Mouse (Mus musculus) right cerebral cortex, adult 2 months (tissue): ENCODE measurements around the gene Nup85.

Experiments used
- DNase-seq, 2 experiments: peaks; one replicate each; pipeline ENCODE4 v3.0.0; 2021 to 2022; ENCODE audit warnings: low spot score in 2 of 2

Nup85 gene

DNA sequence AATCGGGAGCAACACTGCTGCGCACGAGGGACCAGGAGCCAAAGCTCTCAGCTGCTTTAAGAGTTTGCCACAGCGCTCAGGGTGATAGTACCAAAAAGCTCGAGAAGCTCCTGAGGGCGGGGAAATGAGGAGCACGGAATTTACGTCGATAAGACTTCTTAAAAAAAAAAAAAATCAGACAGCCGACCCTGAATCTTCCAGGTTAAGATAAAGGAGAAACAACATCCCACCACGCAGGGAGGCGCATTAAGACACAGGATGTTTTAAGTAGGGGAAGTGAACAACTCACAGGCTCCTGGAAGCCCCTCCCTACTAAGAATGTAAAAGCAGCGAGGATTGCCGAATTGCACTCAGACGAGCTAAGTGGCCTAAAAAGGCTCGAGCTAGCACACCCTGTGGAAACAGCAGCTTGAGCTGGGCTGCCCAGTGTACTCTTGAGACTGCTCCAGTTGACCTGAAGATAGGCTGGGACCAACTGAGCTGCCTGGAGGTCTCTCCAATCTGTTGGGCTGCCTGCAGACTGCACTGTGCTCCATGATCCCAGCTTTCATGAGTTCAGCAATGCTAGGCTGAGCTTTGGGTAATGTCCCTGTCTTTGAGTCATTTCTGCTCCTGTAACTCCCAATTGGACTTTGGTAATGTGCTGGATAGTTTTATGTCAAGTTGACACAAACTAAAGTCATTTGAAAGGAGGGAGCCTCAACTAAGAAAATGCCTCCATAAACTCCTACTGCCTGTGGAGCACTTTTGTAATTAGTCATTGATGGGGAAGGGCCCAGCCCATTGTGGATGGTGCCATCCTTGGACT, 49.1 kb downstream of the Nup85 start:
- no peak for DNase-seq

DNA sequence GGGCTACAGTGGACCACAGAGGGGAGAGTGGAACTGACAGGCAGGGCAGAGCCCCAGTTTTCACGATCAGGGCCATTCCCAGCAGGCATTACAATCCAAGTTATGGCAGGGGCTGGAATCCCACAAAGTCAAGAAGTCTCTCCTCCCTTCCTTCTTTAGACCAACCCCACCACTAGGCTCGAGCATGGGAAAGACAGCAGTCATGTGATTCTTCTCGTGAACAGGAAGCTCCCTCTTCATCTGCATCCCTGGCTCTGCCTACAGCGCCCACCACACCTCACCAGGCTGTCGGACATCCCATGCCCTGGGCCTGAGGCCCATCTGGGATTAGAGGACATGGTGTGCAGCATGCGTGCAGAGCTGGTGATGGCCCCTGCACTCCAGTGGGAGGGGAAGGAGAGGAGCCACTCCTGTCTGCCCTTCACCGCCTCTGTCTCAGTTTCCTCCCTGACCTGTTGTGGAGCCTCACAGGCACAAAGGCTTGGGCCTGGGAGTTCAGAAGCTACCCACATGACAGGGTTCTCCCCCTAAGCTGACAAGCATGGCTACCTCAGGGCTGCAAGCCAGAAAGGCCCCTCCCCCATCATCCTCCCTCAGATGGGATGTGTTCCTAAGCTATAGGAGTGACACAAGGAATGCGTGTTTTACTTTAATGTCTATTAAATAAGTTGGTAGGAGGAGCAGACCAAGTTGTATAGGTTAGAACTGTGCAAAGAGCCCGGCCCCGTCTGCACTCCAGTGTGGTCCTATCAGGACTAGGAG, 50.3 kb downstream of the Nup85 start:
- no peak for DNase-seq

DNA sequence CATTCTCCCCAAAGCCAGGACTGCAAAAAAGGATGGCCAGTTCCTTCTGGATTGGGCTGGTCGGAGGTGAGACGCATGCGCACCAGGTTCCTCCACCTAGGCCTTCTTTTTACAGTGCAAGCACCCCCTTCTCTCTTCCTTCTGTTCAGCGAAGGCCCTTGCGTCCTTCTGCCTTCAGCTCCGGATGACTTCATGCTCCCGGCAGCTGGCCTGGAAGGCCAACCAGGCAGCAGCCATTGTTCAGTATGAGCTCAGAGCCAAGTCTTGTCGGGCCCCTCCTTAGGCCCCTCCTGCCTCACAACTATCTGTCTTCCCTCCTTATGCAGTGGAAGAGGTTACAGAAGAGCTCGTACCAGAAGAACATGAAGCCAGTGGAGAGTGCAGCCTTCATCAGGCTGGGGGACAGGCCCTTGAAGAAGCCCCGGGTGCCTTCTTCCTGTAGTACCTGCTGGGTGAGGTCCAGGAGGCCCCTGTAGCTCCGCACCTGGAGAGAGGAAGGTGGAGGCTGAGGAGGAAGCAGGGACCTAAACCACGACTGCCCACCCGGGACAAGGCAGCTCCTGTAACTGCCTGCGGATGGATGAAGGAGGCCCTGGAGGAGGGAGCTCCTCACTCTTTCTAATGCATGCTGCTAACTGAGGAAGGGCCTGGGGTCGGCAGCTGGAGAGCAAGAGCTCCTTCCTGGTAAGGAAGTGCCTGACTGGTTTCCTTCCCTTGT, 51.0 kb downstream of the Nup85 start:
- no peak for DNase-seq

DNA sequence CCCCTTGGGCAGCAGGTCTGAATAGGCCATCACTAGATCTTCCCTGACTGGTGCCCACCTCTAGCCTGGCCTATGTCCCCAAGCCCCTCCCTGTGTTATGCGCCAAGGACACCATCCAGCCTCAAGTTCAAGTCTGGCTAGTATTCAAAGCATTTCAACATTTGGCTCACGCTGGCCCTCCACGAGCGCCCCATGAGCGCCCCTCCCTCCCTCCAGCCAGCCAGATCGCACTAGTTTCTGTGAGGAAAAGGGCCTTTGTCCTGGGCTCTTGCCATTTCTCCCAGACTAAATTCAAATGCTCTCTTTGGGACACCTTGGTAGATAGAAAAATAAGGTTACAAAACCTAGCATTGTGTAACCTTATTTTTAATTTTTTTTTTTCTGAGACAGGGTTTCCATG, 51.6 kb downstream of the Nup85 start:
- no peak for DNase-seq

DNA sequence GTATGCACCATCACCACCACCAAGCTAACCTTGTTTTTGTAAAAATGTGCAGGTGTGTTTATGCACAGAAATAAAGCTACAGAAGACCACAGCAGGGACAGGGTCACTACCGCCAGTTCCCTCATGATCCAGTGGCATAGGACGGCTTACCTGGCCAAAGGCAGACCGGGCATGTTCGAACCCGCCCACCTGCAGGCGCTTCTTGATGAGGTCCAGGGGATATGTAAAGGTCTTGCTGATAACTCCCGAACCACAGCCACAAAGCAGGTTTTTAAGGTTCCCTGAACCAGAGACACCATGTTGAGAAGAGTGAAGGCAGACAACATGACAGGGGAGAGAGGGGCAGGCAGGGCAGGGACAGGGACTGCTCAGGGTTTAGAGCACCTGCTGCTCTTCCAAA, 52.1 kb downstream of the Nup85 start:
- no peak for DNase-seq

DNA sequence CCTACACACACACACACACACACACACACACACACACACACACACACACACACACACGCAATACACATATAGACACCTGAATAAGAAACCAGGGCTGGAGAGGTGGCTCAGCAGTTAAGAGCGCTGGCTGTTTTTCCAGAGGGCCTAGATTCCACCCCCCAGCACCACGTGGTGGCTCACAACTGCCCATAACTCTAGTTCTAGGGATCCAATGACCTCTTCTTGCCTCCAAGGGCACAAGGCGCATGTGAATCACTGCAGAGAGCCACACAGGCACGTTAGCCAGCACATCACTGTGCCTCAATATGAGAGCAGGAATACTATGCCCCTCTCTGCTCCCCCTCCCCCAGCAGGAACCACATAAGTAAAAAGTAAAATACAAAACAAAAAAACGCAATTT, 52.7 kb downstream of the Nup85 start:
- no peak for DNase-seq

DNA sequence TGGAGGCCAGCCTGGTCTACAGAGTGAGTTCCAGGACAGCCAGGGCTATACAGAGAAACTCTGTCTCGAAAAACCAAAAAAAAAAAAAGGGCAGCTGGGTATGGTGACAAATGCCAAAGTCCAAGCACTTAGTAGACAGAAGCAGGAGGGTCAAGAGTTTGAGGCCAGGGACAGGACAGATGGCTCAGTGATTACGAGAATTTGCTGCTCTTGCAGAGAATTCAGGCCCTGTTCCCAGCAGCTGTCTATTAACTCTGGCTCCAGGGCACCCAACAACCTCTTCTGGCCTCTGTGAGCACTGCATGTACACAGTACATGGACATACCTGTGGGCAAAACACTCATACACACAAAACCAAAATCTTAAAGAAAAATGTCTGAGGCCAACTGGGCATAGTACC, 53.8 kb downstream of the Nup85 start:
- DNase-seq: no peak

DNA sequence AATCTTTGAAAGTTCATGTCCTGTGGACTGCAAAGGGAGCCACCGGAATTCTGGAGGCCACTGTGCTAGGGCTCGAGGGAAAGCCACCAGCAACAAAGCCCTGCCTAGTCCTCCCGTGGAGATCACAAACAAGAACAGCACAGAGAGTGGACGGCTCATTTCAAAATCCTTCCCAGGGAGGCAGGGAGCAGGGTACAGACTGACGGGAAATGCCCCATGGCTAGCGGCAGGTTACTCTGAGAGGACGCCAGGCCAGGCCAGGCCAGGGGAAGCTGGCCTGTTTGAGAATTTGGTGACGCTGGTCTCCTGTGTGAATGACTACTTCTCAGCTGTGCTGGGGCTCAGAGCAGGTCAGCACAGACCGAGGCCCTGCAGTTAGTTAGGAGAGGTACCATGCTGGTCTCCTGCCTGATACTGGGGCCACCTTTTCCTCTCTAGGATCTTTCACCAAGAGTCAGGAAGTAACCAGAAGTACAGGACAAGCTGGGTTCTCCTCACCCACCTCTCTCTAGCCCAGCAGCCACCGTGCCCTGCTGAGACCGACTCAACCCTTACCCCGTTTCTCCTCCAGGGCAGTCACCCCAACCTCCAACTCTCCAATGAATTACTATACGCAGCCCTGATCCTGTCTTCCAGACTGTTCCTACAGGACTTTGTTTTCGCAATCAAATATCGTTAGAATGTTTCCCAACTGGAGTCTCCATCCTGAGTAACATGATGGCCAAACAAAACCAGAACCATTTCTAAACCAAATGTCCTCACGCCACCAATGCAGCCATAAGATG, 54.7 kb downstream of the Nup85 start:
- no peak for DNase-seq

DNA sequence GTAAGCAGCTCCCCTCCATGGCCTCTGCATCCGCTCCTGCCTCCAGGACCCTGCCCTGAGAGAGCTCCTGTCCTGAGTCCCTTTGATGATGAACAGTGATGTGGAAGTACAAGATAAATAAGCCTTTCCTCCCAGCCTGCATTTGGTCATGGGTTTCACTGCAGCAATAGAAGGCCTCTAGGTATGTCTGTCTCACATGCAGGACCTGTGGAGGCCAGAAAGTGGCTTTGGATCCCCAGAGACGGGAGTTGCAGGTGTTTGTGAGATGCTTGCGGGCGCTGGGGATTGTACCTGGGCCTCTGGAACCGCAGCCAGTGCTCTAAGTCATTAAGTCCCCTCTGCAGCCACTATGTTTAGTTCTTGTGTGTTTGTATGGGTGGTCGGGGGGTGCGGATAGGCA, 55.7 kb downstream of the Nup85 start:
- DNase-seq: no peak

DNA sequence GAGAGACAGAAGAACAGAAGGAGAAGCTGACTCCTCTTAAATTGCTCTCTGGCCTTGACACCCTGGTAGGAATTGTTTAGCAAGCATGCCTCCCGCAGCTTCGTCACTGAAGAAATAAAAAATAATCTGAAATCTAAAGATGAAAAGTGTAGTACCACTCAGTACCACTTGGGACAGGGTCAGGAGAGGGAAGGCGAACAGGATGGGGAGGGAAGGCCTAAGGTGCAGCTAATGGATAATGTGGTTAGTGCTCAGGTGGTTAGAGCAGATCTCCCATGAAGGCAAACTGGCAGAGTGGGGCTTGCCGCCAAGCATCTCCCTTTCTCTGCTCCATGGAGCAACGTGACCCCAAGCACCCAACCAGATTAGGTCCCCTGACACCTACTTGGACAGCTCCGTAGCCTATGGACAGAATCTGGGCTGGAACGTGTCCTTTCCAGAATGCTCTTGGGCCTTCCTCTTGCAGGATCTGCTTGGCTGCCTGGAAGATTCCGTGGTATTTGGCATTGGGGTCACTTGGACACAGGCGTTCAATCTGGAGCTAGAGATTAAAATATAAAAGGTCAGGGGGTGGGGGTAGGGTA, 59.3 kb downstream of the Nup85 start:
- no peak for DNase-seq

DNA sequence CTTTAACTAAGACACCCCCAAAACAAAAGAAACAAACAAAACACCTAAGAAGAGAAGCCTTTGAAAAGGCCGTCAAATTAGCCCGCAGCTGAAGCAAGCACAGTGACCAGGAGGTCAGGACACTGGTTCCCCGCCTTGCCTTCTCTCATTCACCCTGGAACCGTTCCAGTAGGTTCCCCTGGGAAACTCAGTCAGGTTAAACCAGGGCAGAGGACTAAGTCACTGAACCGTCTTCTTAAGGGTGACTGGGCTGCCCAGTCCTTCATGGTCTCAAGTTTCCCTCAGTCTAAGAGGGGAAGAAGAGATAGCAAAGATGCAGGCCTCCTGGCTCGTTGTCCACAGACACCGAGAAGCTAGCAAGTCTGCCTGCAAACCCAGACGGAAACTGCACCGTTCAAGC, 61.6 kb downstream of the Nup85 start:
- DNase-seq: no peak

DNA sequence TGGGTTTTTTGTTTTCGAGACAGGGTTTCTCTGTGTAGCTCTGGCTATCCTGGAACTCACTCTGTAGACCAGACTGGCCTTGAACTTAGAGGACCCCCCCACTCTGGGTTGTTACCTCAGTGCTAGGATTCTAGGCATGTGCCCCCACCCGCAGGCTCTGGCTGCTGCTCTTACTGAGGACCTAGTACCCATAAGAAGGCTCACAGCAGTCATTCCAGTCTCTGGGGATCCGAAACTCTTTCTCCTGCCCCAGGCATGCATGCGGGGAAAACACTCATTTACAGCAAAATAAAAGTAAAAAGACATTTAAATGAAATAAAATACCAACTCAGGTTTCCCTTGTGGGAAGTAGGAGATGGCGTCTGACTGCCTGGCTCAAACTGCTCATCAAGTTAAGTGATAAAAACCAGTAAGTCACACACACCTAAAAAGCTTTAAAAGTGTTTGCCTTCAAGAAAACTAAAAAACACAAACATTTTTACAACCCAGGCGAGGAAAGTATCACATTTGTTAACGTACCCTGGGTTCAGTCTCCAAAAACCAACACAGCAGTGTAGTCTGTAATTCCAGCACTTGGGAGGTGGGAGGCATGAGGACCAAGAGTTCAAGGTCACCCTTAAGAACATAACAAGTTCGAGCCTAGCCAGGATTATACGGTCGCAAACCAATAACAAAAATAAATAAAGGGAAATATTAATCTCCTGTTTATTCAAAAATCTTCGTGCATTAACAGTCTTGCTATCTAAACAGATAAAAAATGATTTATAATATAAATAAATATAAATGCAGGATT, 62.8 kb downstream of the Nup85 start:
- no peak for DNase-seq

DNA sequence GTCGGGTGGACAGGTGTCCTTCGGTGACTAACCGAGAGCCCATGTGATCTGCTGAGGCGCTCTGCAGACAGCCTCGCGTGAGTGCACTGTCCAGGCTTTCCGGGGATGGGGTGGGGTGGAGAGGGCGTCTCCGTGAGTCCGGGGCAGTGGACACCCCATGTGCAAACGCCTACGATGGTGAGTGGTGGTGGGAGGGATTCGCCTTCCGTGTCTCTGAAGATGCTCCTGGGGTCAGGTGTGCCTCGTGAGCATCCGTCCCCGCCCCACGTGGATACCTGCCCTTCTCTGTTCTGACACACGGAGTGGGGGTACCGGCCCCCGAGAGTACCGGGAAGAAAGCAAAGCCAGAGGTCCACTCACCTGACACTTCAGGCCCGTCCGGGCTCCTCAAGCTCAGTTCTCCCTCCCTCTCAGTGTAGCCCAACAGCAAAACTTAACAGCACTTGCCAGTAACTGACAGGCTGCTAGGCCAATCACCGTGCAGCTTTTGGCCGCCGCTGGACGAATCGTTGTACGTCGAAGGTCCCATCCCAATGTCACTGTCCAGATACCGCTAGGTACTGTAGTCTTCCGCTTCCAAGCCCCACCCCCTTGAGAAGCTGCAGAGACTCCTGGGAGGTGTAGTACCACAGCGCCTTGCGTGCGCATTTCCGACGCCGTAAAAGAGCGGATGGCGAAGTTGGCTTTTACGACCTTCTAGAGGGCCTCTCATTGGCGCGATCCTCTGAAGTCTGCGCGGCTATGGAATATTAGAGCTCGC, 63.7 kb downstream of the Nup85 start, which contains the start of gene Slc25a19:
TSS of gene Slc25a19 (minus strand) at position 591 of the 760 bp plus-strand sequence.
- DNase-seq: peak; percentile 99 to 100

DNA sequence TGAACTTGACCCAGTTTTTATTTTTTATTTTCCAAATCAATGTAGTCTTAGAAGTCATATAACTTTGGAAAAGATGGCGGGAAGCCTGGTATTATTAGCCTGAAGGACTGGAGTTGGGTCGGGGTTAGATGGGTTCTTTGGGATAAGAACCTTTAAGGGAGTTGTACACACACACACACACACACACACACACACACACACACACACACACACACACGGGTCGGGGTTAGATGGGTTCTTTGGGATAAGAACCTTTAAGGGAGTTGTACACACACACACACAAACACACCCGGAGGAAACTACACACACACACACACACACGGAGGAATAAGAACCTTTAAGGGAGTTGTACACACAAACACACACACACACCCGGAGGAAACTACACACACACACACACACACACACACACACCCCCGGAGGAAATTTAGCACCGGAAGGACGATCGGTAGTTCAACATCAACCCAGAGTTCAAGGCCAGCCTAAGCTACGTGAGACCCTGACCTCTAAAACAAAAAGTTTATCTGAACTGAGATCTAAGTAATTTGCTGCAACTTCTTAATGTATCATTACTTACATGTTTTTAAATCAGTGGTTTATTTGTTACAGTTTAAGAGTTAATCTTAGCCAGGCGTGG, 64.3 kb downstream of the Nup85 start:
- no peak for DNase-seq

DNA sequence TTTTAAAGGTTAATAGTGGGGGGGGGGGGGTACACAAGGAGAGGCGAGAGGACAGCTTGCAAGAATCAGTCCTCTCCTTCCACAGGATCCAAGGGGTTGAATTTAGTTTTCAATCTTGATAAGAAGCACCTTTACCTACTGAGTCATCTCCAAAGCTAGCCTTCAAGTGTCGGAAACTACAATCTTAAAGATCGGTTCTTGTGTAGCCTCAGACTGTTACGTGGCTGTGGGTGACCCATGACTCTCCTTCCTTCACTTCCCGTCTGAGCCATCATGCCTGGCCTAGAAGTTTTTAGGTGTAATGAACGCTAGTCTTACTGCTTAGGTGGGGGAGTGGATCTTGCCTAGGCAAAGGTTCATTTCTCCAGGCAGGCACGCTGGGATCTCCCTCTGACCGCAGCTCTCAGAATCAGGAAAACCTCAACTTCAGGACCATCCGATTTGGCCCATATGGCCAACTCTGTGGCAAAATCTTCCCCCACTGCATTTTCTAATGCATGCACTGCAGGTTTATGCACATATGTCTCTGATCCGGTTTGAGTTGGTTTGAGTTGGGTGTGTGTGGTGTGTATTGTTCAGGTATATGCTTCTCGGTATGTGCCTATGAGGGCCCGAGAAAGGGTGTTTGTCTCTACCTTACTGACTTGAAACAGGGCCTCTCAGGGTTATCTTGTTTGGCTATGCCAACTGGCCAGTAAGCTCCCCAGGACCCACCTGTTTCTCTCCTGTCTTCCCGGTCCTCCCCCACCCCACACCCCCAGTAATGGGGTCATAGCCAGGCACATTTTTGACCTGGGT, 65.7 kb downstream of the Nup85 start:
- no peak for DNase-seq

DNA sequence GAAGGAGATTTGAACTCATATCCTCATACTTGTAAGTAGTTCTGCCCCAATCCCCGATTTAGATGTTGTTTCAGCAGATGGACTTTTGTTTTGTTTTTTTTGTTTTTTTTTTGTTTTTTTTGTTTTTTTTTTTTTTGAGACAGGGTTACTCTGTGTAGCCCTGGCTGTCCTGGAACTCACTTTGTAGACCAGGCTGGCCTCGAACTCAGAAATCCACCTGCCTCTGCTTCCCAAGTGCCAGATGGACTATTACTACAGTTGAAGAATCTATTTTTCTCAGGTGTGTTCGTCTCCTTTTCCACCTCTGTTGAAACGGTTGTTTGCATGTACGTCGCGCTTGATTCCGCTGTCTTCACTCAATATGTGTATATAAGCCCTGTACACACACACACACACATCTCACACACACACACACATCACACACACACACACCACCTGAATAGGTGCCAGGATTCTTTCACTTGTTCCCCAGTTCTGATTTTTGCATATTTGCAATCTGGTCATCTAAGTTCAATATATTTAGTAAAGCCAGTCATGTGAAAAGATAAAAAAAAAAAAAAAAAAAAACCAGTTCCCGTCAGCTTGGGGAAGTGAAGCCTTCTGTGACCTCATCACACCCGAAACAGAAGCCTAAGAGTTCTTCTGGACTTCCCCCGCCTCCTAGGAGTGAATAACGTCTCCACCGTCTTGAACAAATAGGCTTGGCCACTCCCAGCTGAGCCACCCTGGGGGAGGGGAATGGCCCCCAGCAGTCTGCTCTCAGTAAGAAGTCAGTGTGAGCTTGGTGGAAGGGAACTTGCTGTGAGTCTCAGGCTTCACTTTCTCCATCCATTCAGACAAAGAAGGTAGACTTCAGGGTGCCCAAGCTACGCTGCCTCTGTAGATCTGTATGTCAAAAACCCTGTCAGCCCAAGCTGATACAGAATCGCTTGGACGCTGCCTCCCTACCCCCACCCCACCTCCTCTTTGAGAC, 66.6 kb downstream of the Nup85 start:
- DNase-seq: peak in 1 of 2 experiments; percentile 34

DNA sequence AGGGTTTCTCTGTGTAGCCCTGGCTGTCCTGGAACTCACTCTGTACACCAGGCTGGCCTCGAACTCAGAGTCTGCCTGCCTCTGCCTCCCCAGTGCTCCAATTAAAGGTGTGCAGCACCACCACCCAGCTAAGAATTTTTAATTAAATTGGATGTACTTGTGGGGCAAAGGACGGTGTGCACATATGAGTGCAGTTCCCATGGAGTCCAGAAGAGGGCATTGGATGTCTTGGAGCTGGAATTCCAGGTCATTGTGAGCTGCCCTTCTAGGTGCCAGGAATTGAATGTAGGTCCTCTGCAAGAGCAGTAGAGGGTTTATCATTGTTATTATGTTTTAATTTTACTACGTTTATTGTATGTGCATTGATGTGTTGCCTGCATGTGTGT, 67.3 kb downstream of the Nup85 start:
- peak; percentile 39 to 43 for DNase-seq
